Mouse (Mus musculus) lung, embryonic 14.5 days (tissue): Measurements from ENCODE around the gene Mylk. TPM values are rescaled to one million over a fixed set of nuclear protein-coding genes. Genes with fewer than 3 reads are reported as not detected.
A peak's percentile ranks its signal among the peaks of the same experiment; 100 is the strongest.

Source experiments
- ATAC-seq: fragments of 200-750 bp; cut with Nextera tagmentation; 2 replicates; pipeline ENCODE4 v1.8.0; 2017; ENCODE audit warnings: mild to moderate bottlenecking, moderate TSS enrichment, moderate library complexity; ENCODE audit not compliant: insufficient read depth
- DNase-seq: peaks from one replicate; pipeline ENCODE4 v3.0.0-alpha.2; 2015
- H3K27ac ChIP-seq: fragments of 300-500 bp; sonication (generic); 2 replicates; pipeline ENCODE4 v1.5.1; 2014; ENCODE audit warnings: low read depth, mild to moderate bottlenecking, moderate library complexity
- H3K27me3 ChIP-seq: fragments of 300-500 bp; sonication (generic); 2 replicates; pipeline ENCODE4 v1.6.1; 2014; ENCODE audit warnings: low read length, control low read depth; ENCODE audit not compliant: insufficient read depth
- H3K36me3 ChIP-seq: fragments of 300-500 bp; sonication (generic); 2 replicates; pipeline ENCODE4 v1.6.1; 2014; ENCODE audit warnings: control low read depth; ENCODE audit not compliant: insufficient read depth
- H3K4me1 ChIP-seq: fragments of 300-500 bp; sonication (generic); 2 replicates; pipeline ENCODE4 v1.6.1; 2014; ENCODE audit warnings: antibody characterized with exemption, control low read depth; ENCODE audit not compliant: insufficient read depth
- H3K4me2 ChIP-seq: fragments of 300-500 bp; sonication (generic); 2 replicates; pipeline ENCODE4 v1.6.1; 2014; ENCODE audit warnings: mild to moderate bottlenecking
- H3K4me3 ChIP-seq: fragments of 300-500 bp; sonication (generic); 2 replicates; pipeline ENCODE4 v1.5.1; 2014; ENCODE audit warnings: low read depth, low read length
- H3K9ac ChIP-seq: fragments of 300-500 bp; sonication (generic); 2 replicates; pipeline ENCODE4 v1.6.1; 2014
- H3K9me3 ChIP-seq: fragments of 300-500 bp; sonication (generic); 2 replicates; pipeline ENCODE4 v1.6.1; 2016; ENCODE audit warnings: low read depth, low read length, control low read depth
- CTCF ChIP-seq: IDR thresholded peaks from 2 replicates; pipeline ENCODE4 v1.5.1; 2016; ENCODE audit warnings: antibody characterized with exemption, low read depth
- WGBS: fragments of 180-500 bp; shearing (Covaris S2); extraction: QIAGEN DNeasy Blood & Tissue Kit; methylation state at CpG from one replicate; pipeline ENCODE4 v1.1.7; 2014; 5-methylcytosine and 5-hydroxymethylcytosine counted together
- polyA plus RNA-seq: library from polyadenylated mRNA; unstranded; fragments of >200 nt; fragmentation: Nextera tagmentation; extraction: Ambion mirVana; gene quantifications from 2 replicates; pipeline ENCODE4 v1.2.1, GENCODE M21; 2014

Mylk gene
- polyA plus RNA-seq, 1 experiment from 2014 or later: 122 TPM

GRCm38 (mm10) chr16:34896996-34897395 is 152.0 kb downstream of the Mylk start:
- Histone ChIP-seq H3K4me3 (no peak overlapping the region), H3K9ac (no peak overlapping the region), H3K27ac (no peak overlapping the region), H3K9me3 (no peaks in the 10 kb centered on the region), H3K36me3 (no peaks in the 10 kb centered on the region), H3K4me2 (no peak overlapping the region), H3K27me3 (no peaks in the 10 kb centered on the region; the same call in 1 of the 2 replicates), H3K4me1 (peaks cover 21% of the 10 kb centered on the region)
- DNase-seq: peak; percentile 64
- ATAC-seq: no peak
- peak; percentile 47 for TF ChIP-seq CTCF
- WGBS: 71% methylated on average over 3 of the region's 3 CpGs

GRCm38 (mm10) chr16:34898057-34898789 is 153.2 kb downstream of the Mylk start:
- ATAC-seq: peak; percentile 81

GRCm38 (mm10) chr16:34899071-34899808 is 154.2 kb downstream of the Mylk start:
- H3K27me3 ChIP-seq: no peaks in the 10 kb centered on the region; the same call in 1 of the 2 replicates
- H3K4me3 ChIP-seq: no peak overlapping the region
- peak overlapping the region; percentile 91 for H3K27ac ChIP-seq
- H3K4me2 ChIP-seq: peak overlapping the region; percentile 35
- DNase-seq (peak; percentile 97), ATAC-seq (peak; percentile 54)
- H3K9me3 ChIP-seq: no peaks in the 10 kb centered on the region
- H3K4me1 ChIP-seq: peaks cover 21% of the 10 kb centered on the region
- H3K9ac ChIP-seq: peak overlapping the region; percentile 6; the same call in 1 of the 2 replicates
- 26% methylated on average over 11 of the region's 11 CpGs for WGBS
- TF ChIP-seq CTCF: peak; percentile 63
- H3K36me3 ChIP-seq: no peaks in the 10 kb centered on the region

More at GRCm38 (mm10) chr16:34898057-34898789, 153.2 kb downstream of the Mylk start:
- H3K27me3 ChIP-seq: no peaks in the 10 kb centered on the region; the same call in 1 of the 2 replicates
- H3K4me2 ChIP-seq: peak overlapping the region; percentile 35; the same call in 1 of the 2 replicates
- TF ChIP-seq CTCF: no peak
- H3K9ac ChIP-seq: no peak overlapping the region
- no peak overlapping the region for H3K4me3 ChIP-seq
- peak; percentile 88 for DNase-seq
- H3K36me3 ChIP-seq: no peaks in the 10 kb centered on the region
- 39% methylated on average over 7 of the region's 7 CpGs for WGBS
- peaks cover 21% of the 10 kb centered on the region for H3K4me1 ChIP-seq
- no peaks in the 10 kb centered on the region for H3K9me3 ChIP-seq
- H3K27ac ChIP-seq: peak overlapping the region; percentile 91

- Histone ChIP-seq H3K9ac (no peak overlapping the region), H3K36me3 (no peaks in the 10 kb centered on the region), H3K4me1 (peaks cover 28% of the 10 kb centered on the region), H3K4me2 (no peak overlapping the region), H3K27ac (peak overlapping the region; percentile 91), H3K27me3 (no peaks in the 10 kb centered on the region; the same call in 1 of the 2 replicates), H3K9me3 (no peaks in the 10 kb centered on the region), H3K4me3 (no peak overlapping the region)
- WGBS: 38% methylated on average over 5 of the region's 5 CpGs
- no peak for TF ChIP-seq CTCF
- ATAC-seq: no peak
- no peak for DNase-seq
Measured at GRCm38 (mm10) chr16:34899997-34900396, 155.0 kb downstream of the Mylk start.

GRCm38 (mm10) chr16:34900471-34900870 is 155.5 kb downstream of the Mylk start:
- no peak for ATAC-seq
- no peak overlapping the region for H3K4me3 ChIP-seq
- no peaks in the 10 kb centered on the region; the same call in 1 of the 2 replicates for H3K27me3 ChIP-seq
- no peaks in the 10 kb centered on the region for H3K9me3 ChIP-seq
- peaks cover 28% of the 10 kb centered on the region for H3K4me1 ChIP-seq
- no peaks in the 10 kb centered on the region for H3K36me3 ChIP-seq
- DNase-seq: no peak
- no peak overlapping the region for H3K9ac ChIP-seq
- peak overlapping the region; percentile 91 for H3K27ac ChIP-seq
- no peak overlapping the region for H3K4me2 ChIP-seq
- TF ChIP-seq CTCF: no peak
- 69% methylated on average over 5 of the region's 5 CpGs for WGBS

GRCm38 (mm10) chr16:34901031-34901430 is 156.0 kb downstream of the Mylk start:
- Histone ChIP-seq H3K9me3 (no peaks in the 10 kb centered on the region), H3K4me3 (no peak overlapping the region), H3K4me2 (no peak overlapping the region), H3K27me3 (no peaks in the 10 kb centered on the region; the same call in 1 of the 2 replicates), H3K27ac (peak overlapping the region; percentile 91), H3K9ac (no peak overlapping the region), H3K36me3 (no peaks in the 10 kb centered on the region), H3K4me1 (peaks cover 28% of the 10 kb centered on the region)
- ATAC-seq (no peak), DNase-seq (no peak)
- TF ChIP-seq CTCF: no peak
- WGBS: 36% methylated on average over 2 of the region's 2 CpGs

- Histone ChIP-seq H3K36me3 (no peaks in the 10 kb centered on the region), H3K27ac (peak overlapping the region; percentile 62; the same call in 1 of the 2 replicates), H3K4me2 (no peak overlapping the region), H3K9me3 (no peaks in the 10 kb centered on the region), H3K9ac (no peak overlapping the region), H3K27me3 (no peaks in the 10 kb centered on the region; the same call in 1 of the 2 replicates), H3K4me1 (peaks cover 28% of the 10 kb centered on the region), H3K4me3 (no peak overlapping the region)
- DNase-seq (peak; percentile 26), ATAC-seq (no peak)
- no peak for TF ChIP-seq CTCF
- 70% methylated on average over 7 of the region's 7 CpGs for WGBS
Measured at GRCm38 (mm10) chr16:34901611-34902293, 156.7 kb downstream of the Mylk start.
